29 mouse cellular contexts compared by ENCODE assay signal in the genomic region with DNA sequence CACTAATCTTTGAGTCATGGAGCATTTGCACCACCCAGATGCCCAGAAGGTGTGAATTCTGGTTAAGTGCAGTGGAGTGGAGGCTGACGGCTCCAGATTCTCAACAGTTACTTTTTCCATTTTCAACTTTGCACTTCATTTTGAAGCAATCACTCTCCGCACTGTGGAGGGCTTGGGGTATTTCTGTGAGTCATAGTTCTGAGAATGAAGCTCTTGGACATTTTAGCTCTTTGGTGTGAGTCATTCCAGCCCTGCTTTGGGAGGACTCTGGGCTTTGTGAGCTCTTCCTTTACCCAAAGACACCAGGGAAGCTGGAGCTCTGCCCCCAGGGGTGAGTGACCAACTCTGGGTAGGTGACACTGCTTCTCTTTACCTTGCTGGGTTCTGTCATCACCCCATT. TPM values are rescaled to one million over a fixed set of nuclear protein-coding genes. Genes with fewer than 3 reads are reported as not detected.
A peak's percentile ranks its signal among the peaks of the same experiment; 100 is the strongest.
DNase-seq lines count a peak whose midpoint lies in the region; ATAC-seq and TF ChIP-seq lines count a peak whose summit lies in the region.
"Had no signal": no experiment of that assay in that cellular context is flagged by ENCODE, and none has a peak within 500 bp of the region (broad histone marks: within the 10 kb centered on the region; RNA-seq: fewer than 3 reads in every experiment).

No protein-coding gene starts in this region.

- no peak for TF ChIP-seq CTCF in Patski (IDR thresholded peaks at IDR 0.05)
- TF ChIP-seq CTCF in stomach, postnatal 0 days (IDR thresholded peaks at IDR 0.05; ENCODE audit: low read depth), result no peak

- peak; percentile 54 for ATAC-seq in Patski
- ATAC-seq in stomach, postnatal 0 days (ENCODE audit: low FRiP score, low TSS enrichment), result peak; percentile 54; the same call in 1 of the 2 replicates
- ATAC-seq in midbrain, embryonic 15.5 days (replicated peaks), result no peak
- ATAC-seq in granulocyte monocyte progenitor cell, adult 5-6 weeks (replicated peaks; ENCODE audit: poor library complexity, severe bottlenecking), result no peak
- ATAC-seq: activated CD4-positive, CD25-positive, alpha-beta regulatory T cell, adult 4 months; forebrain, embryonic 16.5 days; intestine, postnatal 0 days had no signal

- H3K27me3 ChIP-seq in Patski, result no peaks in the 10 kb centered on the region
- no peaks in the 10 kb centered on the region for H3K27me3 ChIP-seq in stomach, postnatal 0 days (ENCODE audit: control insufficient read depth, insufficient read depth, low read length)
- no peaks in the 10 kb centered on the region for H3K27me3 ChIP-seq in midbrain, embryonic 15.5 days (replicated peaks)
- H3K27me3 ChIP-seq: embryonic facial prominence, embryonic 12.5 days; limb, embryonic 15.5 days; liver, embryonic 13.5 days; neural tube, embryonic 13.5 days had no signal

- in situ Hi-C loops in Patski (cut with MboI; ENCODE audit: low pct_unique_long_range_greater_than_20kb), result no loop called here

- H3K9ac ChIP-seq in stomach, postnatal 0 days (ENCODE audit: low read length), result no peak overlapping the region
- no peak overlapping the region for H3K9ac ChIP-seq in midbrain, embryonic 15.5 days
- H3K9ac ChIP-seq: embryonic facial prominence, embryonic 12.5 days; heart, embryonic 15.5 days; hindbrain, embryonic 14.5 days; limb, embryonic 15.5 days; liver, embryonic 13.5 days; midbrain, embryonic 12.5 days; neural tube, embryonic 13.5 days had no signal

- intact Hi-C loops in heart, postnatal 25 days (cut with DNase I), result no loop called here

- peak; percentile 80 for DNase-seq in heart, adult 11 months
- DNase-seq in heart, postnatal 25 days (ENCODE audit: low spot score), result no peak
- DNase-seq in A20 (ENCODE audit: low read depth, low spot score) (peak; percentile 40), Patski (ENCODE audit: low read depth, low spot score) (peak; percentile 9)
- no peak for DNase-seq in stomach, postnatal 0 days (ENCODE audit: low spot score)
- DNase-seq: adrenal gland, postnatal 25 days; cerebellum, adult 2 months; embryo, embryonic 11 days; gastrocnemius, postnatal 10 days; heart, postnatal 36 days; kidney, adult 9 months; kidney, postnatal 10 days; layer of hippocampus, adult 9-11 months; liver, embryonic 13.5 days; lung, adult 18-20 months; lung, postnatal 36 days had no signal

- H3K9me3 ChIP-seq in stomach, postnatal 0 days (ENCODE audit: control insufficient read depth, low read length), result no peaks in the 10 kb centered on the region
- H3K9me3 ChIP-seq in midbrain, embryonic 15.5 days, result no peaks in the 10 kb centered on the region
- H3K9me3 ChIP-seq: embryonic facial prominence, embryonic 12.5 days; heart, embryonic 10.5 days; heart, embryonic 15.5 days; limb, embryonic 10.5 days; limb, embryonic 15.5 days; liver, embryonic 13.5 days; midbrain, embryonic 12.5 days; neural tube, embryonic 13.5 days had no signal

- H3K4me1 ChIP-seq in stomach, postnatal 0 days (replicated peaks; ENCODE audit: control insufficient read depth, insufficient read depth), result no peaks in the 10 kb centered on the region
- H3K4me1 ChIP-seq in midbrain, embryonic 15.5 days, result peaks cover 5% of the 10 kb centered on the region
- H3K4me1 ChIP-seq: embryonic facial prominence, embryonic 12.5 days; heart, embryonic 10.5 days; heart, embryonic 15.5 days; limb, embryonic 10.5 days; limb, embryonic 15.5 days; liver, embryonic 13.5 days; midbrain, embryonic 12.5 days had no signal

- POLR2A ChIA-PET in Patski (lab: Charles Lee), result interaction anchor here (0.7 kb wide), 1 partner anchor 892 kb away, joined by 3 read pairs; no protein-coding TSS in a partner anchor

- TF ChIP-seq EP300 in stomach, postnatal 0 days (optimal IDR thresholded peaks at IDR 0.05), result no peak

- CTCF ChIA-PET in Patski (lab: Charles Lee), result no interaction called here

- H3K4me2 ChIP-seq in stomach, postnatal 0 days (replicated peaks; ENCODE audit: low read depth), result no peak overlapping the region
- no peak overlapping the region for H3K4me2 ChIP-seq in midbrain, embryonic 15.5 days
- H3K4me2 ChIP-seq: embryonic facial prominence, embryonic 12.5 days; heart, embryonic 15.5 days; hindbrain, embryonic 14.5 days; limb, embryonic 15.5 days; liver, embryonic 13.5 days; midbrain, embryonic 12.5 days; neural tube, embryonic 13.5 days had no signal

- no peak overlapping the region for H3K4me3 ChIP-seq in stomach, postnatal 0 days (ENCODE audit: low read depth, low read length)
- no peak overlapping the region for H3K4me3 ChIP-seq in midbrain, embryonic 15.5 days
- H3K4me3 ChIP-seq: embryonic facial prominence, embryonic 12.5 days; heart, embryonic 10.5 days; heart, embryonic 15.5 days; limb, embryonic 10.5 days; limb, embryonic 15.5 days; liver, embryonic 13.5 days; midbrain, embryonic 12.5 days; neural tube, embryonic 13.5 days had no signal

- H3K27ac ChIP-seq in stomach, postnatal 0 days (replicated peaks), result no peak overlapping the region
- no peak overlapping the region for H3K27ac ChIP-seq in midbrain, embryonic 15.5 days
- H3K27ac ChIP-seq: embryonic facial prominence, embryonic 12.5 days; heart, embryonic 10.5 days; heart, embryonic 15.5 days; hindbrain, embryonic 14.5 days; limb, embryonic 10.5 days; limb, embryonic 15.5 days; liver, embryonic 13.5 days; midbrain, embryonic 12.5 days; neural tube, embryonic 13.5 days had no signal

- no peaks in the 10 kb centered on the region for H3K36me3 ChIP-seq in stomach, postnatal 0 days (ENCODE audit: control insufficient read depth, insufficient read depth, low read length)
- H3K36me3 ChIP-seq in midbrain, embryonic 15.5 days (replicated peaks), result no peaks in the 10 kb centered on the region
- H3K36me3 ChIP-seq: embryonic facial prominence, embryonic 12.5 days; heart, embryonic 10.5 days; heart, embryonic 15.5 days; limb, embryonic 10.5 days; limb, embryonic 15.5 days; liver, embryonic 13.5 days; midbrain, embryonic 12.5 days; neural tube, embryonic 13.5 days had no signal

- 35% methylated on average over 2 of the region's 2 CpGs for WGBS in stomach, postnatal 0 days
- 81% methylated on average over 2 of the region's 2 CpGs for WGBS in midbrain, embryonic 15.5 days

RNA-seq across cellular contexts. Expression of gene Chst1, which starts 28.1 kb away (rescaled TPM):
- total RNA-seq in heart, postnatal 25 days (2021), result 1 to 10 TPM; 3.3 to 4.1 TPM
- 5.3 TPM for polyA plus RNA-seq in Patski (2021)
- 3.0 TPM in 2 replicates for polyA plus RNA-seq in stomach, postnatal 0 days (2015; fragmentation: Nextera tagmentation; extraction: Ambion mirVana)
- 48.0 and 49.6 TPM in 2 replicates for polyA plus RNA-seq in midbrain, embryonic 15.5 days (2015; fragmentation: Nextera tagmentation; extraction: Ambion mirVana)
- 0.21 TPM in 1 of 2 replicates, not detected in the other for total RNA-seq in granulocyte monocyte progenitor cell, adult 5-6 weeks (2014; fragmentation: Nextera tagmentation)
- 0.13 TPM in 1 of 2 replicates, not detected in the other for total RNA-seq in granulocyte monocyte progenitor cell, adult 5-6 weeks (2017)

Comparison
In these comparisons a context has a peak if more than half of its experiments do, and no peak if none do; other contexts are left out.
1. DNase-seq: peak in heart, adult 11 months (single experiment), A20 (single experiment) and Patski (single experiment); none in heart, postnatal 25 days (single experiment) and stomach, postnatal 0 days (single experiment).
2. ATAC-seq: peak in Patski (single experiment) and stomach, postnatal 0 days (single experiment); none in midbrain, embryonic 15.5 days (single experiment) and granulocyte monocyte progenitor cell, adult 5-6 weeks (single experiment).